Comparison of ENCODE assay signal across 10 mouse cellular contexts in genomic region chr4:155773335-155774078, GRCm38 (mm10). TPM values are rescaled to one million over a fixed set of nuclear protein-coding genes. Genes with fewer than 3 reads are reported as not detected.
DNase-seq lines count a peak whose midpoint lies in the region; ATAC-seq and TF ChIP-seq lines count a peak whose summit lies in the region.
"Had no signal": no experiment of that assay in that cellular context is flagged by ENCODE, and none has a peak within 500 bp of the region (broad histone marks: within the 10 kb centered on the region; RNA-seq: fewer than 3 reads in every experiment).

No protein-coding gene starts in this region.

- ATAC-seq in forebrain, embryonic 12.5 days (ENCODE audit: low FRiP score): no peak
- no peak for ATAC-seq in intestine, postnatal 0 days

- H3K27me3 ChIP-seq in forebrain, embryonic 12.5 days: peaks cover 63% of the 10 kb centered on the region
- H3K27me3 ChIP-seq in intestine, postnatal 0 days (replicated peaks; ENCODE audit: control insufficient read depth, insufficient read depth, low read length): no peaks in the 10 kb centered on the region
- no peaks in the 10 kb centered on the region for H3K27me3 ChIP-seq in myocyte (ENCODE audit: control insufficient read depth, insufficient read depth, insufficient read length)

- no peak for TF ChIP-seq POLR2A in myocyte (IDR thresholded peaks at IDR 0.05; ENCODE audit: insufficient read length, low read depth)

- H3K4me2 ChIP-seq in forebrain, embryonic 12.5 days: peak overlapping the region; percentile 60
- peak overlapping the region; percentile 82 for H3K4me2 ChIP-seq in intestine, postnatal 0 days (replicated peaks; ENCODE audit: low read depth)
- peak overlapping the region; percentile 72 for H3K4me2 ChIP-seq in myocyte (ENCODE audit: low read depth)

- no peaks in the 10 kb centered on the region for H3K79me2 ChIP-seq in myocyte (ENCODE audit: control insufficient read depth, insufficient read depth)

- no peak for DNase-seq in layer of hippocampus, adult 2 months (ENCODE audit: low spot score in 2 of 2)
- no peak for DNase-seq in layer of hippocampus, adult 9-11 months
- no peak for DNase-seq in left cerebral cortex, postnatal 14 days (ENCODE audit: low spot score in 2 of 2)
- no peak for DNase-seq in urinary bladder, adult 18-20 months (ENCODE audit: low spot score in 2 of 2)
- DNase-seq in adipocyte (ENCODE audit: low spot score): no peak

- WGBS in forebrain, embryonic 12.5 days: 39% methylated on average over 5 of the region's 5 CpGs
- WGBS in intestine, postnatal 0 days: 36% methylated on average over 5 of the region's 5 CpGs

- TF ChIP-seq CTCF in layer of hippocampus, adult 2 months (conservative IDR thresholded peaks at IDR 0.05): no peak
- TF ChIP-seq CTCF in intestine, postnatal 0 days (IDR thresholded peaks at IDR 0.05; ENCODE audit: low read depth): no peak

- H3K9me3 ChIP-seq in forebrain, embryonic 12.5 days: no peaks in the 10 kb centered on the region
- no peaks in the 10 kb centered on the region for H3K9me3 ChIP-seq in intestine, postnatal 0 days (ENCODE audit: control insufficient read depth)

- H3K4me1 ChIP-seq in forebrain, embryonic 12.5 days: peaks cover 25% of the 10 kb centered on the region
- H3K4me1 ChIP-seq in intestine, postnatal 0 days (replicated peaks; ENCODE audit: control insufficient read depth, insufficient read depth, low read length): peaks cover 14% of the 10 kb centered on the region; the same call in 1 of the 2 replicates

- 0 out of 2 replicates have a peak overlapping the region, but pooled peaks have one; percentile 33 for H3K9ac ChIP-seq in forebrain, embryonic 12.5 days
- H3K9ac ChIP-seq in intestine, postnatal 0 days (ENCODE audit: low read depth, low read length): peak overlapping the region; percentile 45; the same call in 1 of the 2 replicates

- intact Hi-C loops in left cerebral cortex, postnatal 14 days (cut with DNase I): no loop called here

- H3K4me3 ChIP-seq in layer of hippocampus, adult 2 months: peak overlapping the region; percentile 53
- peak overlapping the region; percentile 34 for H3K4me3 ChIP-seq in forebrain, embryonic 12.5 days (replicated peaks)
- H3K4me3 ChIP-seq in intestine, postnatal 0 days (ENCODE audit: low read depth, low read length): peak overlapping the region; percentile 40
- H3K4me3 ChIP-seq in myocyte: peak overlapping the region; percentile 6

- H3ac ChIP-seq in myocyte (ENCODE audit: control insufficient read depth, insufficient read length): no peak overlapping the region

- peak overlapping the region; percentile 88 for H3K27ac ChIP-seq in layer of hippocampus, adult 2 months
- no peak overlapping the region for H3K27ac ChIP-seq in forebrain, embryonic 12.5 days
- H3K27ac ChIP-seq in intestine, postnatal 0 days (ENCODE audit: low read depth, low read length): no peak overlapping the region

- H3K36me3 ChIP-seq in forebrain, embryonic 12.5 days (replicated peaks): no peaks in the 10 kb centered on the region
- no peaks in the 10 kb centered on the region; the same call in 1 of the 2 replicates for H3K36me3 ChIP-seq in intestine, postnatal 0 days (ENCODE audit: control insufficient read depth, insufficient read depth)
- no peaks in the 10 kb centered on the region for H3K36me3 ChIP-seq in myocyte (ENCODE audit: control insufficient read depth, insufficient read depth)

TF ChIP-seq in myocyte, 11 proteins besides CTCF, POLR2A, EP300 and RAD21:
- TF ChIP-seq SRF (IDR thresholded peaks at IDR 0.05; ENCODE audit: control insufficient read depth, insufficient read length, low read depth) (no peak), CEBPB (IDR thresholded peaks at IDR 0.05; ENCODE audit: insufficient read depth, poor library complexity, severe bottlenecking) (no peak), TCF3 (IDR thresholded peaks at IDR 0.05; ENCODE audit: insufficient read length, low read depth) (no peak), MYOD1 (IDR thresholded peaks at IDR 0.05; ENCODE audit: control insufficient read depth in 1 of 3, insufficient read length in 2 of 3, low read depth in 2 of 3) (no peak), USF1 (IDR thresholded peaks at IDR 0.05; ENCODE audit: low read depth) (no peak), TCF12 (IDR thresholded peaks at IDR 0.05; ENCODE audit: insufficient read depth, poor library complexity, severe bottlenecking) (no peak), POLR2AphosphoS2 (IDR thresholded peaks at IDR 0.05; ENCODE audit: insufficient read length, low read depth) (no peak), REST (IDR thresholded peaks at IDR 0.05; ENCODE audit: insufficient read depth, insufficient read length) (no peak), MYOG (IDR thresholded peaks at IDR 0.05; ENCODE audit: control insufficient read depth in 1 of 3, insufficient read depth in 1 of 3, insufficient read length in 2 of 3, low read depth in 2 of 3) (no peak), E2F4 (IDR thresholded peaks at IDR 0.05; ENCODE audit: insufficient read depth) (no peak), MAX (IDR thresholded peaks at IDR 0.05; ENCODE audit: low read depth) (no peak)

RNA-seq across cellular contexts. Expression of gene Vwa1, which starts 1.0 kb away (rescaled TPM):
- total RNA-seq in layer of hippocampus, adult 2 months (2021): 1 to 10 TPM; 9.6 to 9.8 TPM
- polyA plus RNA-seq in forebrain, embryonic 12.5 days (2016; fragmentation: Nextera tagmentation; extraction: Ambion mirVana): 9.8 and 11.5 TPM in 2 replicates
- polyA plus RNA-seq in intestine, postnatal 0 days (2015; fragmentation: Nextera tagmentation; extraction: Ambion mirVana): 17.4 and 17.8 TPM in 2 replicates
- 3.2 TPM for polyA plus RNA-seq in myocyte (2012; fragmentation: generic; extraction: Trizol)
- total RNA-seq in left cerebral cortex, postnatal 14 days (2021): 10 to 100 TPM; 16.3 to 17.0 TPM
- polyA plus RNA-seq: erythroblast, embryonic 14.5 days had no signal

RNA-seq across cellular contexts. Expression of gene Tmem88b, which starts 12.2 kb away (rescaled TPM):
- total RNA-seq in layer of hippocampus, adult 2 months (2021): 10 to 100 TPM; 24.0 to 24.8 TPM
- polyA plus RNA-seq in forebrain, embryonic 12.5 days (2016; fragmentation: Nextera tagmentation; extraction: Ambion mirVana): 0.22 and 0.35 TPM in 2 replicates
- polyA plus RNA-seq in intestine, postnatal 0 days (2015; fragmentation: Nextera tagmentation; extraction: Ambion mirVana): 0.64 and 0.68 TPM in 2 replicates
- polyA plus RNA-seq in myocyte (2012; fragmentation: generic; extraction: Trizol): 0.97 TPM
- total RNA-seq in left cerebral cortex, postnatal 14 days (2021): 10 to 100 TPM in 1 of 2 experiments, 1 to 10 TPM in 1; 8.7 to 11.6 TPM
- total RNA-seq: megakaryocyte progenitor cell, adult 5-6 weeks had no signal
- polyA plus RNA-seq: erythroblast, embryonic 14.5 days had no signal

RNA-seq across cellular contexts. Expression of gene Atad3a, which starts 12.6 kb away (rescaled TPM):
- total RNA-seq in layer of hippocampus, adult 2 months (2021): 10 to 100 TPM; 49.9 to 51.4 TPM
- 95.3 and 99.0 TPM in 2 replicates for polyA plus RNA-seq in forebrain, embryonic 12.5 days (2016; fragmentation: Nextera tagmentation; extraction: Ambion mirVana)
- 39.6 and 40.4 TPM in 2 replicates for polyA plus RNA-seq in intestine, postnatal 0 days (2015; fragmentation: Nextera tagmentation; extraction: Ambion mirVana)
- 60.9 TPM for polyA plus RNA-seq in myocyte (2012; fragmentation: generic; extraction: Trizol)
- total RNA-seq in left cerebral cortex, postnatal 14 days (2021): 10 to 100 TPM; 52.3 to 53.2 TPM

RNA-seq across cellular contexts. Expression of gene Ankrd65, which starts 16.7 kb away (rescaled TPM):
- total RNA-seq in layer of hippocampus, adult 2 months (2021): under 1 TPM in 1 of 2 experiments, not detected in 1; 0.32 TPM
- not detected in 2 replicates for polyA plus RNA-seq in forebrain, embryonic 12.5 days (2016; fragmentation: Nextera tagmentation; extraction: Ambion mirVana)
- not detected in 2 replicates for polyA plus RNA-seq in intestine, postnatal 0 days (2015; fragmentation: Nextera tagmentation; extraction: Ambion mirVana)
- not detected for polyA plus RNA-seq in myocyte (2012; fragmentation: generic; extraction: Trizol)
- total RNA-seq in left cerebral cortex, postnatal 14 days (2021): under 1 TPM in 1 of 2 experiments, not detected in 1; 0.31 TPM
- total RNA-seq: megakaryocyte progenitor cell, adult 5-6 weeks had no signal

RNA-seq across cellular contexts. Expression of gene Mrpl20, which starts 29.2 kb away (rescaled TPM):
- total RNA-seq in layer of hippocampus, adult 2 months (2021): 10 to 100 TPM; 86.6 to 89.6 TPM
- 209 and 210 TPM in 2 replicates for polyA plus RNA-seq in forebrain, embryonic 12.5 days (2016; fragmentation: Nextera tagmentation; extraction: Ambion mirVana)
- polyA plus RNA-seq in intestine, postnatal 0 days (2015; fragmentation: Nextera tagmentation; extraction: Ambion mirVana): 203 and 212 TPM in 2 replicates
- polyA plus RNA-seq in myocyte (2012; fragmentation: generic; extraction: Trizol): 132 TPM
- 100 to 1,000 TPM; 104 to 112 TPM for total RNA-seq in left cerebral cortex, postnatal 14 days (2021)
